Mouse (Mus musculus) neural tube, embryonic 15.5 days (tissue): ENCODE data around the gene Noto. TPM values are rescaled to one million over a fixed set of nuclear protein-coding genes. Genes with fewer than 3 reads are reported as not detected.

Experiments
- ATAC-seq: fragments of 200-750 bp; cut with Nextera tagmentation; 2 replicates; pipeline ENCODE4 v1.8.0; 2017; ENCODE audit warnings: mild to moderate bottlenecking, moderate TSS enrichment, moderate library complexity; ENCODE audit not compliant: low FRiP score
- H3K27ac ChIP-seq: fragments of 300-500 bp; sonication (generic); replicated peaks from 2 replicates; pipeline ENCODE4 v1.5.1; 2015; ENCODE audit warnings: mild to moderate bottlenecking, inconsistent platforms
- H3K27me3 ChIP-seq: fragments of 300-500 bp; sonication (generic); replicated peaks from 2 replicates; pipeline ENCODE4 v1.6.1; 2015; ENCODE audit warnings: inconsistent platforms
- H3K36me3 ChIP-seq: fragments of 300-500 bp; sonication (generic); 2 replicates; pipeline ENCODE4 v1.6.1; 2015; ENCODE audit warnings: inconsistent platforms
- H3K4me1 ChIP-seq: fragments of 300-500 bp; sonication (generic); 2 replicates; pipeline ENCODE4 v1.6.1; 2015; ENCODE audit warnings: inconsistent platforms
- H3K4me2 ChIP-seq: fragments of 300-500 bp; sonication (generic); 2 replicates; pipeline ENCODE4 v1.6.1; 2015; ENCODE audit warnings: inconsistent platforms, mild to moderate bottlenecking, moderate library complexity
- H3K4me3 ChIP-seq: fragments of 300-500 bp; sonication (generic); replicated peaks from 2 replicates; pipeline ENCODE4 v1.5.1; 2015; ENCODE audit warnings: mild to moderate bottlenecking, inconsistent platforms
- H3K9ac ChIP-seq: fragments of 300-500 bp; sonication (generic); replicated peaks from 2 replicates; pipeline ENCODE4 v1.6.1; 2015; ENCODE audit warnings: mild to moderate bottlenecking, inconsistent platforms
- H3K9me3 ChIP-seq: fragments of 300-500 bp; sonication (generic); replicated peaks from 2 replicates; pipeline ENCODE4 v1.6.1; 2016; ENCODE audit warnings: inconsistent platforms
- WGBS: fragments of 180-500 bp; shearing (Covaris S2); methylation state at CpG from one replicate; pipeline ENCODE4 v1.1.7; 2015; ENCODE audit warnings: mixed read lengths; 5-methylcytosine and 5-hydroxymethylcytosine counted together
- polyA plus RNA-seq: library from polyadenylated mRNA; unstranded; fragments of >200 nt; fragmentation: Nextera tagmentation; extraction: Ambion mirVana; gene quantifications from 2 replicates; pipeline ENCODE4 v1.2.1, GENCODE M21; 2015

The Noto gene
- polyA plus RNA-seq, 1 experiment from 2014 or later, result not detected

DNA sequence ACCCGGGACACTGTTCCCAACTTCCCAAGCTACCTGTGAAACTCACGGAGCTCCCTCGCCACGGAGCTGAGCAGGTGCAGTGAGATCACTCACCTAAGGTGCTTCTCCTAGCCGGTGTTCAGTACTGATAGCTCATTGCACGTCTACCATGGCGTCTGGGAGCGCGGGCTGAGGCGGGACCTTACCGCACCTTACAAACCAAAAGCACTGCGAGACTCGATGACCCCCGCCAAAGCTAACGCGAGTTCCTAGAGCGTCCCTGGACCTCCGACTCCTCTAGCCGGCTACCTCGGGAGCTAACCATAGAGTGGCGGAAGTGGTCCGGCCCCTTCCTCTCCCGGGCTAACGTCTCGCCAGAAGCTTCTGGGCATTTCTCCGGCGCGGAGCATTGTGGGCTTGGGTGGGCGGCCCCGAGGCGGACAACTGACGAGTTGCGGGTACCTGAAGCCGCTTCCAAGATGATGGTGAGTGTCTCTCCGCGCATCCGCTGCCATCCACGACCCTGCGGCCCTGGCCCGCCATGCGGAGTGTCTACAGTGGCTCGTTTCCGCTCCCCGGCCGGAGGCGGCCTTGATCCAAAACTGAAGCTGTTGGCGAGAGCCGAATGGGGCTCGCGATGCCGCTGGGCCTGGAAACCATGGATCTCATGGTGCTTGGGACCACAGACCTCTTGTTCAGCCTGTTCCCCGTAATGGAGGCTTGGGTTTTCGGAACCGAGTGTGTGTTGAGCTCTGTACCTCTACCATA lies 28.2 kb downstream of the Noto start, which contains the start of gene Pradc1:
TSS of gene Pradc1 (minus strand) at position 307 of the 747 bp plus-strand sequence.
- WGBS, result under 1% methylated on average over 54 of the region's 54 CpGs
- H3K4me1 ChIP-seq, result peaks cover 49% of the 10 kb centered on the region
- H3K27me3 ChIP-seq, result no peaks in the 10 kb centered on the region
- H3K9ac ChIP-seq, result peak within 1 kb of the TSS; percentile 67
- ATAC-seq, result peak; percentile 95
- peak within 1 kb of the TSS; percentile 78 for H3K4me3 ChIP-seq
- H3K9me3 ChIP-seq, result no peaks in the 10 kb centered on the region
- peak within 1 kb of the TSS; percentile 96 for H3K4me2 ChIP-seq
- peak within 1 kb of the TSS; percentile 87 for H3K27ac ChIP-seq
- H3K36me3 ChIP-seq, result peaks cover 4% of the 10 kb centered on the region; the same call in 1 of the 2 replicates

DNA sequence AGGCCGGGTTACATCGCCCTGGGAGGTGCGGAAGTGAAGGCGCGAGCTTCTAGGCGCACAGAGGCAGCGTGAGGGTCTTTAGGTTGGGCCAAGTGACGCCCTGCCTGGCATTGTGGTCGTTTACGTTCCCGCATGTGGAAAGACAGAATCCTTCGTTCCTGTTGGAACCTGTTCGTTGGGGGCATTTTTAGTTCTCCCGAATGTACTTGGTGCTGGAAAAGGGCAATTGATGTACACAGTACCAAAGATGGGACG lies 28.7 kb downstream of the Noto start:
- no peak for ATAC-seq
- H3K4me2 ChIP-seq, result peak overlapping the region; percentile 96
- peaks cover 54% of the 10 kb centered on the region for H3K4me1 ChIP-seq
- peak overlapping the region; percentile 87 for H3K27ac ChIP-seq
- no peaks in the 10 kb centered on the region for H3K36me3 ChIP-seq
- under 1% methylated on average over 15 of the region's 15 CpGs for WGBS
- no peaks in the 10 kb centered on the region for H3K27me3 ChIP-seq
- peak overlapping the region; percentile 78 for H3K4me3 ChIP-seq
- H3K9me3 ChIP-seq, result no peaks in the 10 kb centered on the region
- peak overlapping the region; percentile 67 for H3K9ac ChIP-seq

DNA sequence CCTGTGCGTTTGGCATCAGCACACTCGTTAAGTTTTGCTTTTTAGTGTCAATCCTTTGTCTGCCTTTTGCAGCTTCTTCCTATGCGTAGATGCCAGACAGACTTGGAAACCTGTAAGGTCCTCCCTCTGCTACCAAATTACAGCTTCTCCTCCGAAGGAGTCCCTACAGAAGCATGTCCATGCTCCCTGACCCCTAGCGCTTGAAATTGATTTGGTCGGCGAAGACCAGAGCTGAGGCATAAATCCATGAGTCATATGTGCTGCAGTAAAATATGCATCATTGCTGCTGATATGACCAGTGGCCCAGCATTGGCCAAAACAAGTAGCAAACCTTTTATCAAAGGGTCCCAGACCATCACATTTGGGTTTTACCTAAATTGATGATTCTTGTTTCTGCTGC lies 29.1 kb downstream of the Noto start:
- Histone ChIP-seq H3K9ac (peak overlapping the region; percentile 67), H3K36me3 (no peaks in the 10 kb centered on the region), H3K9me3 (no peaks in the 10 kb centered on the region), H3K4me1 (peaks cover 59% of the 10 kb centered on the region), H3K27me3 (no peaks in the 10 kb centered on the region), H3K4me3 (peak overlapping the region; percentile 78), H3K4me2 (peak overlapping the region; percentile 96), H3K27ac (peak overlapping the region; percentile 87)
- no peak for ATAC-seq
- WGBS, result 13% methylated on average over 7 of the region's 7 CpGs

DNA sequence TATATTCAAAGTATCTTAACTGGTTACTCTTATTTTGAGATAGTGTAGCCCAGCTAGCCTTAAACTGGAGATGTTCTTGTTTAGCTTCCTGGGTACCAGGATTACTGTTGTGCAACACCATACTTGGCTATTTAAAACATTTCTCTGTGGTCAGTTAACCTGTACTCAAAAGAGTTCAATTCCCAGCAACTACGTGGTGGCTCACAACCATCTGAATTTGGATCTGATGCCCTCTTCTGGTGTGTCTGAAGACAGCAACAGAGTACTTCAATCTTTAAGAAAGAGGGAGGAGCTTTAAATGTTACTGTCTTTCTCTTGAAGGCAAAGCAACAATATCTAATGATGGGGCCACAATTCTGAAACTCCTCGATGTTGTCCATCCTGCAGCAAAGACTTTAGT lies 35.9 kb downstream of the Noto start:
- WGBS, result 90% methylated on average over 2 of the region's 2 CpGs
- ATAC-seq, result no peak
- peaks cover 50% of the 10 kb centered on the region for H3K36me3 ChIP-seq

DNA sequence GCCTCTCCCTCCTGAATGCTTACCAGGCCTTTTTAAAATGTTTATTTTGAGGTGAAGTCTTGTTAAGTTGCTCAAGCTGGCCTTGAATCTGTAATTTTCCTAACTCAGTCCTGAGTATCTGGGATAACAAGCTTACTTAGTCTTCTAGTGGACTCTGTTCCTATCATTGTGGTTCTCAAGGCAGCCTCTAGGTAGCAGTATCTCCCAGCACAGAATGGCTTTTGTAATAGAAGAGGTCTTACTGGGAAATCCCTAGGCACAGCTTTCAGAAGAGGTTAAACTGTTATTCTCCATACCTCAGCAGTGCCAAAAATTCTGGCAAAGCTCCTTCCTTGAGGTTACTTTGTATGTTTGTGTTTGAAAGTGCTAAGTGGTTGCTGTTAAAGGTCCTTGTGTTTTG lies 41.7 kb downstream of the Noto start:
- no peak overlapping the region for H3K27ac ChIP-seq
- no peaks in the 10 kb centered on the region for H3K4me1 ChIP-seq
- no peak overlapping the region for H3K4me2 ChIP-seq
- ATAC-seq, result no peak
- no peak overlapping the region for H3K9ac ChIP-seq
- H3K36me3 ChIP-seq, result peaks cover 96% of the 10 kb centered on the region
- H3K9me3 ChIP-seq, result no peaks in the 10 kb centered on the region
- no peak overlapping the region for H3K4me3 ChIP-seq
- no peaks in the 10 kb centered on the region for H3K27me3 ChIP-seq

More for the DNA sequence above, 35.9 kb downstream of the Noto start:
- H3K9me3 ChIP-seq, result no peaks in the 10 kb centered on the region
- H3K4me2 ChIP-seq, result no peak overlapping the region
- H3K9ac ChIP-seq, result no peak overlapping the region
- H3K4me1 ChIP-seq, result peaks cover 41% of the 10 kb centered on the region
- no peaks in the 10 kb centered on the region for H3K27me3 ChIP-seq
- H3K27ac ChIP-seq, result no peak overlapping the region
- no peak overlapping the region for H3K4me3 ChIP-seq

DNA sequence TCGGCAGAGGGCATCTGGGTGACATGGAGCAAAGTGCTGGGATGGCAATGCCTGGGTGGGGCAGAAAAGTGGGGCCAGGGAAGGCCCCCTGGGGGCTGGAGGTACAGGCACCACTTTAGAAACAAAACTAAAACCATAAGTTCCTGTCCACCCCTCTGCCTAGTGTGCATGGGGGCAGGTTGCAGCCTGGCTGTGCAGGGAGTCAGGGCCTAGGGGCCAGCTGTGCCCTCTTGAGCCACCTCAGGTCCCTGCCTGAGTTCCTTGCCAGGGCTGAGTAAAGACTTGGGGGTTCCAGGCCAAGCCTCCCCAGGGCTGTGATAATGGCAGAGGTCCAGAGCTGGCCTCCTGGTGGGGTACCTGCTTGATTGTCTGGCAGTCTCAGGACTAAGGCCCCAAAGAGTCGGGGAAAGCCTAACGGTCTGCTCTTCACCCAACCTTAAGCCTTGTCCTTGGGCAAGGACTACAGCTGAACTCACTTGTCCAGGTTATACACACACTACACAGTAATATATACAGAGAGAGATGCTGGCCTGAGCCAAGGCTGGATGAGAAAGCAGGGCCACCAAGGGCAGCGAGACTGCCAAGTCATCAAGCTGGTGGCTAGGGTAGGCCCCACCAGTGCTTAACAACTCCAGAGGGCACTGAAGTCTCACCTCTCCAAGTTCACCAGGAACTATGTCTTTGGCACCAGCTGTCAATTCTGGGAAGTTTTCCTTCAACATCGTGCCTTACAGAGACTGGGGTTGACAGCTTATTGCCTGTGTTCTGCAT lies 46.2 kb downstream of the Noto start:
- no peak overlapping the region for H3K4me3 ChIP-seq
- H3K27me3 ChIP-seq, result no peaks in the 10 kb centered on the region
- no peak overlapping the region for H3K4me2 ChIP-seq
- no peak for ATAC-seq
- no peaks in the 10 kb centered on the region for H3K4me1 ChIP-seq
- H3K9me3 ChIP-seq, result no peaks in the 10 kb centered on the region
- peaks cover 73% of the 10 kb centered on the region for H3K36me3 ChIP-seq
- WGBS, result 74% methylated on average over 5 of the region's 5 CpGs
- H3K9ac ChIP-seq, result no peak overlapping the region
- no peak overlapping the region for H3K27ac ChIP-seq

DNA sequence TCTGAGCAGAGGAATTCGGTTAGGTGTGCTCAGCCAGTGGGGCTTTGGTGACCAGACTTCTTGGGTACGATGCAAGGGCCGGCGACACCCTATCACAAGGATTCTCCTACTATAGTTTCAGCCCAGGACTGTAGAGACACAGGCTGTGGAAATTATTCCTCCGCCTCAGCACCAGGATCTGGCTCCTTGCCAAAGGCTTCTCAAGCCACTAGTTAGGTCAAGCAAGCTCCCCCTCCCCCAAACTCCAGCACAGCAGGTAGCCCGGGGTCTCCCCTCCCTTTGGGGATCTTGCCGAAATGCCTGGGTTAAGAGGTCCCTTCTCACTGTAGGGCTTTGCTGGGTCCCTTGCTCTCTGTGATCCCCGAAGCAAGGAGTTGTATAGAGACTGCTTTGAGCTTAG lies 48.3 kb downstream of the Noto start:
- no peak overlapping the region for H3K4me2 ChIP-seq
- H3K4me3 ChIP-seq, result no peak overlapping the region
- ATAC-seq, result no peak
- no peaks in the 10 kb centered on the region for H3K27me3 ChIP-seq
- H3K36me3 ChIP-seq, result peaks cover 68% of the 10 kb centered on the region
- H3K9ac ChIP-seq, result no peak overlapping the region
- H3K4me1 ChIP-seq, result no peaks in the 10 kb centered on the region
- WGBS, result 58% methylated on average over 8 of the region's 8 CpGs
- no peaks in the 10 kb centered on the region for H3K9me3 ChIP-seq
- no peak overlapping the region for H3K27ac ChIP-seq

DNA sequence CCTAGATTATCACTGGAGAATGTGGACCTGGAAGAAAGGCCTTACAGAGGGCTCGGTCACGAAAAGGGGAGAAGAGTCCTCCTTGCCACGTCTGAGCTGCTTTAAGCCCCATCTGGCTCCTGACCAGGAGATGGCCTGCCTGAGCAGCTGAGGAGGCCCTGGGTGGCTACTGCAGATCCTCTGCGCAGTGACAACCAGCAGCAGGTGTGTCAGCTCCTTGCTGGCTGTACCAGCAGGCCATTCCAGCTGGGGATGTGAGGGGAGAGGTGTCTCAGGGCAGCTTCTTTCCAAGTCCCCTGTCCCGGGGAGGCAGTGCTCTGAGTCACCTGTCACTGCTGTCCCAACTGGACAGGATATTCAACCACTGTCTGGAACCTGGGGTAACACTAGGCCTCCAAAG lies 48.9 kb downstream of the Noto start:
- H3K4me3 ChIP-seq, result no peak overlapping the region
- H3K9ac ChIP-seq, result no peak overlapping the region
- no peaks in the 10 kb centered on the region for H3K4me1 ChIP-seq
- no peak for ATAC-seq
- 56% methylated on average over 5 of the region's 5 CpGs for WGBS
- H3K36me3 ChIP-seq, result peaks cover 62% of the 10 kb centered on the region
- H3K9me3 ChIP-seq, result no peaks in the 10 kb centered on the region
- H3K27me3 ChIP-seq, result no peaks in the 10 kb centered on the region
- no peak overlapping the region for H3K27ac ChIP-seq
- no peak overlapping the region for H3K4me2 ChIP-seq

DNA sequence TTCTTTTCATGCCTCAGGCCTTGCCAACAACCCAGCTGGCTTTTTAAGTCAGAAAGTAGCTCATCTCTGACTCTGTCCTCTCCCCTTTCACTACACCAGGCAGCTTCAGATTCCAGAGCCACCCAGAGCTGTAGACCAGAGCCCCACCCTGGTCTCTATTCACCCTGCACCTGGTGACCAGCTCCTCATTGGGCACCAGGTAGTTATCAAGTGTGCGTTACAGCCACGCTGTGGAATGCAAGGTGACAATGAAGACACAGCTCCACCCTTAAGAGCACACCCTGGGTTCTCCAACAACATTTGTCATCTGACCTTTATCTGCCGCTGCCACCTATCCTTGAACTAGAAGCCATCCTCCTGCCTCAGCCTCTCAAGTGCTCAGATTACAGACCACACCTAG lies 51.9 kb downstream of the Noto start:
- peaks cover 43% of the 10 kb centered on the region for H3K36me3 ChIP-seq
- ATAC-seq, result no peak

DNA sequence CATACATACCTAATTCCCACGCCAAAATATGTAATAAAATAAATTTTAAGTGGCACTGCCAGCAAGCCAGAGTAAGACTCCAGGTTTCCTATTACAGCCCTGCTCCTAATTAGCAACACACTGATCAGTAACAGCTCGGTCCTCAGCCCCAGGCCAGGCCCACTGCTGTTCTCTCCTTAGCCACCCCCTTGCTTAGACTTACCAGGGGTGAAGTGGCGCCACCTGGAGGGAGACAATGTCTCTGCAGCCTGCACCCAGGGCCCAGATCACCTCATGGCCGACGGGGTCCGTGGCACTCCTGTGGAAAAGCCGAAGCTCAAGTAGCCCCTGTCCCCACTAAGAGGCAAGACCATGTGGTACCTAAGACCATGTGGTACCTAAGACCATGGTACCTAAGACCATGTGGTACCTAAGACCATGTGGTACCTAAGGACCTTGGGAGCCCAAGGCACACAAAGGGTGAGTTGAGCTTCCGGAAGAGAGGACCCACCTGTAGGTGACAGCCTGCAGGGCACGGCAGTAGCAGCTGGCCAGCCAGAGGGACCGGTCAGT lies 53.8 kb downstream of the Noto start:
- no peak overlapping the region for H3K27ac ChIP-seq
- ATAC-seq, result no peak
- H3K4me3 ChIP-seq, result no peak overlapping the region
- no peak overlapping the region for H3K9ac ChIP-seq
- 40% methylated on average over 10 of the region's 10 CpGs for WGBS
- H3K36me3 ChIP-seq, result peaks cover 42% of the 10 kb centered on the region
- H3K9me3 ChIP-seq, result no peaks in the 10 kb centered on the region
- H3K27me3 ChIP-seq, result peaks cover 3% of the 10 kb centered on the region; the same call in 1 of the 2 replicates
- H3K4me2 ChIP-seq, result no peak overlapping the region
- peaks cover 4% of the 10 kb centered on the region; the same call in 1 of the 2 replicates for H3K4me1 ChIP-seq

More for the DNA sequence above, 51.9 kb downstream of the Noto start:
- Histone ChIP-seq H3K27ac (no peak overlapping the region), H3K4me1 (0 out of 2 replicates have a peak, but pooled peaks cover 2% of the 10 kb centered on the region), H3K4me3 (no peak overlapping the region), H3K27me3 (peaks cover 3% of the 10 kb centered on the region; the same call in 1 of the 2 replicates), H3K4me2 (no peak overlapping the region), H3K9ac (no peak overlapping the region), H3K9me3 (no peaks in the 10 kb centered on the region)
- 90% methylated on average over 3 of the region's 3 CpGs for WGBS

DNA sequence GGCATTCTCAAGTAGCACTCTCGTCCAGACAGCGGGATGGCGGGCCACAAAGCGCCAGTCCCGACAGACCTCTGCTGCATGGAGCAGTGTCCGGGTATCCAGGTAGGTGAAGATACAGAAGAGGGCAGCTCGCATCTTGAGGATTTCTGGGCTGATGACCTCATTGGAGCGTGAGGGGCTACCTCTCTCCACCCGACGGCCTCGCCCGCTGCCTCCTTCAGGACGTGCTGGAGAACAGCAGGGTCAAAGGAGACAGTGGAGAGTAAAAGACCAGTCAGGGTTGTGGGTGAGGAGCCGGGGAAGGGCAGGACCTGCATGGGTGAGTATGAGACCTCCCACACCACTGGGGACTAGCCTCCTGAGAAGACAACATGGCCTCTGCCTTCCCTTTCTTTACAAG lies 54.7 kb downstream of the Noto start:
- no peaks in the 10 kb centered on the region for H3K9me3 ChIP-seq
- H3K36me3 ChIP-seq, result peaks cover 32% of the 10 kb centered on the region
- H3K9ac ChIP-seq, result no peak overlapping the region
- 50% methylated on average over 14 of the region's 14 CpGs for WGBS
- H3K4me2 ChIP-seq, result no peak overlapping the region
- peaks cover 3% of the 10 kb centered on the region; the same call in 1 of the 2 replicates for H3K27me3 ChIP-seq
- no peak for ATAC-seq
- no peak overlapping the region for H3K27ac ChIP-seq
- peaks cover 4% of the 10 kb centered on the region; the same call in 1 of the 2 replicates for H3K4me1 ChIP-seq
- H3K4me3 ChIP-seq, result no peak overlapping the region
